Mouse (Mus musculus) neural tube, embryonic 13.5 days (tissue): ENCODE results near the gene Map10. TPM values are rescaled to one million over a fixed set of nuclear protein-coding genes. Genes with fewer than 3 reads are reported as not detected.

ENCODE experiments used
- ATAC-seq: fragments of 200-750 bp; cut with Nextera tagmentation; 2 replicates; pipeline ENCODE4 v1.8.0; 2017; ENCODE audit warnings: low read depth, mild to moderate bottlenecking, moderate TSS enrichment, moderate library complexity
- H3K27ac ChIP-seq: fragments of 300-500 bp; sonication (generic); replicated peaks from 2 replicates; pipeline ENCODE4 v1.5.1; 2015; ENCODE audit warnings: moderate library complexity, mild to moderate bottlenecking, inconsistent platforms
- H3K27me3 ChIP-seq: fragments of 300-500 bp; sonication (generic); 2 replicates; pipeline ENCODE4 v1.6.1; 2015; ENCODE audit warnings: mild to moderate bottlenecking, inconsistent platforms
- H3K36me3 ChIP-seq: fragments of 300-500 bp; sonication (generic); 2 replicates; pipeline ENCODE4 v1.6.1; 2015; ENCODE audit warnings: mild to moderate bottlenecking, inconsistent platforms
- H3K4me1 ChIP-seq: fragments of 300-500 bp; sonication (generic); replicated peaks from 2 replicates; pipeline ENCODE4 v1.6.1; 2015; ENCODE audit warnings: inconsistent platforms
- H3K4me2 ChIP-seq: fragments of 300-500 bp; sonication (generic); 2 replicates; pipeline ENCODE4 v1.6.1; 2015; ENCODE audit warnings: inconsistent platforms, mild to moderate bottlenecking, moderate library complexity
- H3K4me3 ChIP-seq: fragments of 300-500 bp; sonication (generic); 2 replicates; pipeline ENCODE4 v1.5.1; 2015; ENCODE audit warnings: mild to moderate bottlenecking, inconsistent platforms
- H3K9ac ChIP-seq: fragments of 300-500 bp; sonication (generic); 2 replicates; pipeline ENCODE4 v1.6.1; 2015; ENCODE audit warnings: moderate library complexity, mild to moderate bottlenecking, inconsistent platforms
- H3K9me3 ChIP-seq: fragments of 300-500 bp; sonication (generic); 2 replicates; pipeline ENCODE4 v1.6.1; 2016; ENCODE audit warnings: inconsistent platforms
- WGBS: fragments of 180-500 bp; shearing (Covaris S2); methylation state at CpG from one replicate; pipeline ENCODE4 v1.1.7; 2015; 5-methylcytosine and 5-hydroxymethylcytosine counted together
- polyA plus RNA-seq: library from polyadenylated mRNA; unstranded; fragments of >200 nt; fragmentation: Nextera tagmentation; extraction: Ambion mirVana; gene quantifications from 2 replicates; pipeline ENCODE4 v1.2.1, GENCODE M21; 2015

Gene Map10
- polyA plus RNA-seq, 1 experiment from 2014 or later, result 7.0 TPM

GRCm38 (mm10) chr8:125695951-125696350, 26.3 kb downstream of the Map10 start:
- Histone ChIP-seq H3K9me3 (0 out of 2 replicates have a peak, but pooled peaks cover 8% of the 10 kb centered on the region), H3K9ac (no peak overlapping the region), H3K36me3 (no peaks in the 10 kb centered on the region), H3K4me3 (no peak overlapping the region), H3K4me1 (peaks cover 10% of the 10 kb centered on the region; the same call in 1 of the 2 replicates), H3K27ac (no peak overlapping the region), H3K4me2 (no peak overlapping the region), H3K27me3 (no peaks in the 10 kb centered on the region)
- 91% methylated on average over 6 of the region's 6 CpGs for WGBS
- no peak for ATAC-seq

- no peaks in the 10 kb centered on the region for H3K36me3 ChIP-seq
- no peak overlapping the region for H3K4me3 ChIP-seq
- ATAC-seq, result no peak
- H3K4me1 ChIP-seq, result peaks cover 12% of the 10 kb centered on the region; the same call in 1 of the 2 replicates
- no peak overlapping the region for H3K4me2 ChIP-seq
- no peak overlapping the region for H3K9ac ChIP-seq
- no peak overlapping the region for H3K27ac ChIP-seq
- 0 out of 2 replicates have a peak, but pooled peaks cover 8% of the 10 kb centered on the region for H3K9me3 ChIP-seq
- H3K27me3 ChIP-seq, result no peaks in the 10 kb centered on the region
- 49% methylated on average over 6 of the region's 6 CpGs for WGBS
Observed at GRCm38 (mm10) chr8:125699391-125700025, 29.9 kb downstream of the Map10 start.

GRCm38 (mm10) chr8:125700407-125700806, 30.8 kb downstream of the Map10 start:
- H3K4me1 ChIP-seq, result peaks cover 12% of the 10 kb centered on the region; the same call in 1 of the 2 replicates
- H3K36me3 ChIP-seq, result no peaks in the 10 kb centered on the region
- no peak overlapping the region for H3K9ac ChIP-seq
- H3K4me2 ChIP-seq, result no peak overlapping the region
- H3K27ac ChIP-seq, result no peak overlapping the region
- no peaks in the 10 kb centered on the region for H3K27me3 ChIP-seq
- H3K9me3 ChIP-seq, result 0 out of 2 replicates have a peak, but pooled peaks cover 8% of the 10 kb centered on the region
- 70% methylated on average over 7 of the region's 7 CpGs for WGBS
- no peak overlapping the region for H3K4me3 ChIP-seq
- ATAC-seq, result no peak

GRCm38 (mm10) chr8:125702868-125703473, 33.4 kb downstream of the Map10 start:
- peak; percentile 80; the same call in 1 of the 2 replicates for ATAC-seq
- peak overlapping the region; percentile 30; the same call in 1 of the 2 replicates for H3K27ac ChIP-seq
- no peaks in the 10 kb centered on the region for H3K36me3 ChIP-seq
- H3K9me3 ChIP-seq, result 0 out of 2 replicates have a peak, but pooled peaks cover 8% of the 10 kb centered on the region
- 46% methylated on average over 15 of the region's 15 CpGs for WGBS
- H3K4me3 ChIP-seq, result no peak overlapping the region
- H3K27me3 ChIP-seq, result no peaks in the 10 kb centered on the region
- H3K9ac ChIP-seq, result no peak overlapping the region
- H3K4me1 ChIP-seq, result peaks cover 20% of the 10 kb centered on the region; the same call in 1 of the 2 replicates
- no peak overlapping the region for H3K4me2 ChIP-seq

GRCm38 (mm10) chr8:125704434-125704833, 34.8 kb downstream of the Map10 start:
- Histone ChIP-seq H3K27ac (no peak overlapping the region), H3K4me1 (peaks cover 20% of the 10 kb centered on the region; the same call in 1 of the 2 replicates), H3K36me3 (no peaks in the 10 kb centered on the region), H3K27me3 (no peaks in the 10 kb centered on the region), H3K4me3 (no peak overlapping the region), H3K9ac (no peak overlapping the region), H3K4me2 (no peak overlapping the region), H3K9me3 (no peaks in the 10 kb centered on the region)
- 92% methylated on average over 6 of the region's 6 CpGs for WGBS
- no peak for ATAC-seq

GRCm38 (mm10) chr8:125705816-125706215, 36.2 kb downstream of the Map10 start:
- peaks cover 20% of the 10 kb centered on the region; the same call in 1 of the 2 replicates for H3K4me1 ChIP-seq
- no peaks in the 10 kb centered on the region for H3K36me3 ChIP-seq
- no peaks in the 10 kb centered on the region for H3K27me3 ChIP-seq
- WGBS, result 77% methylated on average over 7 of the region's 7 CpGs
- no peak for ATAC-seq
- no peak overlapping the region for H3K27ac ChIP-seq
- H3K4me3 ChIP-seq, result no peak overlapping the region
- H3K4me2 ChIP-seq, result no peak overlapping the region
- H3K9ac ChIP-seq, result no peak overlapping the region
- no peaks in the 10 kb centered on the region for H3K9me3 ChIP-seq

- Histone ChIP-seq H3K27me3 (no peaks in the 10 kb centered on the region), H3K4me2 (no peak overlapping the region)
- WGBS, result 92% methylated on average over 5 of the region's 5 CpGs
Observed at GRCm38 (mm10) chr8:125709171-125709570, 39.6 kb downstream of the Map10 start.

GRCm38 (mm10) chr8:125711514-125711913, 41.9 kb downstream of the Map10 start:
- no peak overlapping the region for H3K4me3 ChIP-seq
- H3K27me3 ChIP-seq, result no peaks in the 10 kb centered on the region
- 91% methylated on average over 5 of the region's 5 CpGs for WGBS
- no peak overlapping the region for H3K27ac ChIP-seq
- H3K4me2 ChIP-seq, result no peak overlapping the region
- H3K4me1 ChIP-seq, result peaks cover 9% of the 10 kb centered on the region
- H3K36me3 ChIP-seq, result no peaks in the 10 kb centered on the region
- H3K9ac ChIP-seq, result no peak overlapping the region
- ATAC-seq, result no peak
- H3K9me3 ChIP-seq, result no peaks in the 10 kb centered on the region

More at GRCm38 (mm10) chr8:125709171-125709570, 39.6 kb downstream of the Map10 start:
- Histone ChIP-seq H3K9ac (no peak overlapping the region), H3K9me3 (no peaks in the 10 kb centered on the region), H3K4me1 (peaks cover 8% of the 10 kb centered on the region; the same call in 1 of the 2 replicates), H3K4me3 (no peak overlapping the region), H3K27ac (no peak overlapping the region), H3K36me3 (no peaks in the 10 kb centered on the region)
- ATAC-seq, result no peak

- 35% methylated on average over 4 of the region's 4 CpGs for WGBS
- H3K27me3 ChIP-seq, result no peaks in the 10 kb centered on the region
- H3K4me3 ChIP-seq, result no peak overlapping the region
- no peaks in the 10 kb centered on the region for H3K36me3 ChIP-seq
- H3K9ac ChIP-seq, result no peak overlapping the region
- peaks cover 16% of the 10 kb centered on the region for H3K4me1 ChIP-seq
- no peak for ATAC-seq
- no peak overlapping the region for H3K4me2 ChIP-seq
- H3K27ac ChIP-seq, result no peak overlapping the region
- no peaks in the 10 kb centered on the region for H3K9me3 ChIP-seq
Observed at GRCm38 (mm10) chr8:125716211-125716610, 46.6 kb downstream of the Map10 start.

- no peak overlapping the region for H3K4me3 ChIP-seq
- 19% methylated on average over 7 of the region's 7 CpGs for WGBS
- H3K27ac ChIP-seq, result no peak overlapping the region
- no peak for ATAC-seq
- H3K4me1 ChIP-seq, result peaks cover 16% of the 10 kb centered on the region
- no peak overlapping the region for H3K9ac ChIP-seq
- no peaks in the 10 kb centered on the region for H3K36me3 ChIP-seq
- no peak overlapping the region for H3K4me2 ChIP-seq
- no peaks in the 10 kb centered on the region for H3K27me3 ChIP-seq
- H3K9me3 ChIP-seq, result no peaks in the 10 kb centered on the region
Observed at GRCm38 (mm10) chr8:125716613-125717012, 47.0 kb downstream of the Map10 start.

GRCm38 (mm10) chr8:125718914-125719313, 49.3 kb downstream of the Map10 start:
- ATAC-seq, result no peak
- 68% methylated on average over 4 of the region's 4 CpGs for WGBS
- no peak overlapping the region for H3K9ac ChIP-seq
- no peaks in the 10 kb centered on the region for H3K27me3 ChIP-seq
- H3K4me3 ChIP-seq, result no peak overlapping the region
- no peak overlapping the region for H3K27ac ChIP-seq
- H3K4me2 ChIP-seq, result no peak overlapping the region
- H3K4me1 ChIP-seq, result peaks cover 16% of the 10 kb centered on the region
- H3K36me3 ChIP-seq, result no peaks in the 10 kb centered on the region
- H3K9me3 ChIP-seq, result no peaks in the 10 kb centered on the region

- WGBS, result 85% methylated on average over 7 of the region's 7 CpGs
- no peaks in the 10 kb centered on the region; the same call in 1 of the 2 replicates for H3K4me1 ChIP-seq
- H3K4me3 ChIP-seq, result no peak overlapping the region
- ATAC-seq, result no peak
- H3K27me3 ChIP-seq, result no peaks in the 10 kb centered on the region
- H3K36me3 ChIP-seq, result no peaks in the 10 kb centered on the region
- H3K9ac ChIP-seq, result no peak overlapping the region
- H3K4me2 ChIP-seq, result no peak overlapping the region
- no peak overlapping the region for H3K27ac ChIP-seq
- H3K9me3 ChIP-seq, result no peaks in the 10 kb centered on the region
Observed at GRCm38 (mm10) chr8:125722675-125723074, 53.1 kb downstream of the Map10 start.
